ENCODE assay signal across 12 mouse cellular contexts in the genomic region with DNA sequence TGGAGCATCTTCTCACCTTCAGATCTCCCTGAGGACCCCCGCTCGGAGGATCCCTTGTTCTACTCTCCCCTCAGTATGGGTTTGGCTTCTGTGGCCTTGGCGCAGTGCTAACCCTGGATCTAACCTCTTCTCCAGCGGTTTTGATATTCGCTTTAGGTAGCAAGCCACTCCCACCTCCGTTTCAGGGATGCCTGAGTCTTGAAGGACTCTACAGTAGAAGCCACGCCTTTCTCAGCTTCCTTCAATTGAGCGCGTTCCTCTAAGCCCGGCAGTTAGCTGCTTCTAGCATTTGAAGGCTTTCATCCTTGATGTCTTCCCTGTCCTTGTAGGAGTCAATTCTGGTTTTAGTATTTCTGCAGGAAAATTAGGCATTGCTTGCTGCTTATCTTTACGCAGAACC. TPM values are rescaled to one million over a fixed set of nuclear protein-coding genes. Genes with fewer than 3 reads are reported as not detected.
A peak's percentile ranks its signal among the peaks of the same experiment; 100 is the strongest.
DNase-seq lines count a peak whose midpoint lies in the region; ATAC-seq lines count a peak whose summit lies in the region.
"Had no signal": no experiment of that assay in that cellular context is flagged by ENCODE, and none has a peak within 500 bp of the region (broad histone marks: within the 10 kb centered on the region; RNA-seq: fewer than 3 reads in every experiment).

No protein-coding gene starts in this region.

- 18% methylated on average over 11 of the region's 11 CpGs for WGBS in limb, embryonic 13.5 days
- 20% methylated on average over 11 of the region's 11 CpGs for WGBS in limb, embryonic 10.5 days
- 20% methylated on average over 11 of the region's 11 CpGs for WGBS in lung, embryonic 16.5 days

- H3K27ac ChIP-seq in limb, embryonic 13.5 days, result no peak overlapping the region
- H3K27ac ChIP-seq in limb, embryonic 10.5 days, result no peak overlapping the region
- H3K27ac ChIP-seq in lung, embryonic 16.5 days (ENCODE audit: low read length), result no peak overlapping the region
- H3K27ac ChIP-seq: limb, embryonic 12.5 days; neural tube, embryonic 12.5 days had no signal

- H3K9me3 ChIP-seq in limb, embryonic 13.5 days, result no peaks in the 10 kb centered on the region
- H3K9me3 ChIP-seq in limb, embryonic 10.5 days (replicated peaks), result no peaks in the 10 kb centered on the region
- H3K9me3 ChIP-seq in lung, embryonic 16.5 days (ENCODE audit: control insufficient read depth, low read length), result no peaks in the 10 kb centered on the region
- H3K9me3 ChIP-seq: limb, embryonic 12.5 days; neural tube, embryonic 12.5 days had no signal

- H3K4me2 ChIP-seq in limb, embryonic 13.5 days (replicated peaks), result peak overlapping the region; percentile 41; the same call in 1 of the 2 replicates
- peak overlapping the region; percentile 25; the same call in 1 of the 2 replicates for H3K4me2 ChIP-seq in lung, embryonic 16.5 days (ENCODE audit: low read depth, low read length)
- H3K4me2 ChIP-seq: limb, embryonic 12.5 days; neural tube, embryonic 12.5 days had no signal

- no peak overlapping the region for H3K4me3 ChIP-seq in limb, embryonic 13.5 days
- no peak overlapping the region for H3K4me3 ChIP-seq in limb, embryonic 10.5 days
- no peak overlapping the region for H3K4me3 ChIP-seq in lung, embryonic 16.5 days (ENCODE audit: low read length)
- H3K4me3 ChIP-seq: limb, embryonic 12.5 days; neural tube, embryonic 12.5 days had no signal

- no peak overlapping the region for H3K9ac ChIP-seq in limb, embryonic 13.5 days
- H3K9ac ChIP-seq in lung, embryonic 16.5 days (ENCODE audit: low read length), result no peak overlapping the region
- H3K9ac ChIP-seq: limb, embryonic 12.5 days; neural tube, embryonic 12.5 days had no signal

- H3K36me3 ChIP-seq in limb, embryonic 13.5 days, result no peaks in the 10 kb centered on the region
- H3K36me3 ChIP-seq in limb, embryonic 10.5 days, result no peaks in the 10 kb centered on the region
- no peaks in the 10 kb centered on the region for H3K36me3 ChIP-seq in lung, embryonic 16.5 days (ENCODE audit: control insufficient read depth, insufficient read depth, low read length)
- H3K36me3 ChIP-seq: limb, embryonic 12.5 days; neural tube, embryonic 12.5 days had no signal

- no peaks in the 10 kb centered on the region for H3K27me3 ChIP-seq in limb, embryonic 13.5 days
- no peaks in the 10 kb centered on the region for H3K27me3 ChIP-seq in limb, embryonic 10.5 days (ENCODE audit: low read depth, poor library complexity, severe bottlenecking)
- H3K27me3 ChIP-seq in lung, embryonic 16.5 days (ENCODE audit: control insufficient read depth, insufficient read depth, low read depth, low read length), result no peaks in the 10 kb centered on the region
- H3K27me3 ChIP-seq: limb, embryonic 12.5 days; neural tube, embryonic 12.5 days had no signal

- ATAC-seq in limb, embryonic 13.5 days (ENCODE audit: low FRiP score, low read depth), result no peak
- ATAC-seq in common myeloid progenitor, adult 5-6 weeks (replicated peaks; ENCODE audit: low read depth, poor library complexity, severe bottlenecking), result peak; percentile 60
- ATAC-seq in lung, embryonic 16.5 days (ENCODE audit: low read depth), result 0 out of 2 replicates have a peak, but pooled peaks have one; percentile 52
- ATAC-seq in erythroblast, adult 5-6 weeks (replicated peaks; ENCODE audit: low FRiP score, poor library complexity, severe bottlenecking), result no peak

- peaks cover 9% of the 10 kb centered on the region; the same call in 1 of the 2 replicates for H3K4me1 ChIP-seq in limb, embryonic 13.5 days
- H3K4me1 ChIP-seq in limb, embryonic 10.5 days, result peaks cover 7% of the 10 kb centered on the region
- H3K4me1 ChIP-seq in lung, embryonic 16.5 days (replicated peaks; ENCODE audit: control insufficient read depth, insufficient read depth, low read length), result peaks cover 2% of the 10 kb centered on the region; the same call in 1 of the 2 replicates
- H3K4me1 ChIP-seq: limb, embryonic 12.5 days; neural tube, embryonic 12.5 days had no signal

- DNase-seq in limb, embryonic 10.5 days (ENCODE audit: low spot score), result no peak
- DNase-seq in thymus, postnatal 4 days, result peak; percentile 18
- DNase-seq in layer of hippocampus, postnatal 25 days (ENCODE audit: extremely low spot score in 1 of 2, low spot score in 1 of 2), result no peak
- DNase-seq: cerebellum, adult 9-10 months; heart, postnatal 14 days; kidney, postnatal 36 days had no signal

RNA-seq across cellular contexts. Expression of a gene that starts 40.2 kb away (rescaled TPM):
- polyA plus RNA-seq in limb, embryonic 13.5 days (2015; fragmentation: Nextera tagmentation; extraction: Ambion mirVana), result 0.92 and 1.3 TPM in 2 replicates
- 0.78 and 0.96 TPM in 2 replicates for polyA plus RNA-seq in limb, embryonic 10.5 days (2016; fragmentation: Nextera tagmentation; extraction: Ambion mirVana)
- 2.5 and 3.7 TPM in 2 replicates for total RNA-seq in common myeloid progenitor, adult 5-6 weeks (2017)
- 1.1 and 1.9 TPM in 2 replicates for polyA plus RNA-seq in lung, embryonic 16.5 days (2015; fragmentation: Nextera tagmentation; extraction: Ambion mirVana)
- total RNA-seq in layer of hippocampus, postnatal 25 days (2021), result 1 to 10 TPM; 3.2 to 4.1 TPM
- 0.58 TPM in 1 of 2 replicates, not detected in the other for total RNA-seq in erythroblast, adult 5-6 weeks (2015; ENCODE audit: low replicate concordance)
- 1.0 and 3.6 TPM in 2 replicates for total RNA-seq in erythroblast, adult 5-6 weeks (2017; ENCODE audit: low replicate concordance)

RNA-seq across cellular contexts. Expression of a gene that starts 40.3 kb away (rescaled TPM):
- 67.6 and 71.3 TPM in 2 replicates for polyA plus RNA-seq in limb, embryonic 13.5 days (2015; fragmentation: Nextera tagmentation; extraction: Ambion mirVana)
- 52.7 and 60.0 TPM in 2 replicates for polyA plus RNA-seq in limb, embryonic 10.5 days (2016; fragmentation: Nextera tagmentation; extraction: Ambion mirVana)
- total RNA-seq in common myeloid progenitor, adult 5-6 weeks (2017), result 107 and 121 TPM in 2 replicates
- 55.2 and 56.0 TPM in 2 replicates for polyA plus RNA-seq in lung, embryonic 16.5 days (2015; fragmentation: Nextera tagmentation; extraction: Ambion mirVana)
- total RNA-seq in layer of hippocampus, postnatal 25 days (2021), result 10 to 100 TPM; 17.8 to 22.9 TPM
- 23.8 and 29.8 TPM in 2 replicates for total RNA-seq in erythroblast, adult 5-6 weeks (2015; ENCODE audit: low replicate concordance)
- total RNA-seq in erythroblast, adult 5-6 weeks (2017; ENCODE audit: low replicate concordance), result 38.7 and 46.4 TPM in 2 replicates

Comparison
In these comparisons a context has a peak if more than half of its experiments do, and no peak if none do; other contexts are left out.
1. ATAC-seq: peak in common myeloid progenitor, adult 5-6 weeks (single experiment) and lung, embryonic 16.5 days (single experiment); none in limb, embryonic 13.5 days (single experiment) and erythroblast, adult 5-6 weeks (single experiment).